Mouse (Mus musculus) bone marrow, adult 2 months (tissue): ENCODE measurements at regions not wholly inside any gene's neighbourhood (a gene's known extent, or its start where the extent isn't known, plus 50 kb on each side); places are given as distances from the start of the nearest gene placed in this dataset.

Experiments used
- H3K27ac ChIP-seq: fragments of 200-500 bp; 2 replicates; pipeline ENCODE4 v1.5.1; 2012; ENCODE audit warnings: low read depth, mild to moderate bottlenecking, control low read depth, inconsistent platforms, low read length; ENCODE audit not compliant: control insufficient read depth, poor library complexity, insufficient read depth
- H3K4me1 ChIP-seq: fragments of 200-500 bp; 2 replicates; pipeline ENCODE4 v1.6.1; 2011; ENCODE audit warnings: low read length; ENCODE audit not compliant: control insufficient read depth, insufficient read depth
- H3K4me3 ChIP-seq: fragments of 200-500 bp; replicated peaks from 2 replicates; pipeline ENCODE3; 2011; ENCODE audit warnings: mild to moderate bottlenecking, low read depth, low read length, control low read depth; ENCODE audit not compliant: control insufficient read depth
- CTCF ChIP-seq: fragments of 200-500 bp; IDR thresholded peaks from 2 replicates; pipeline ENCODE4 v1.5.1; 2011; ENCODE audit warnings: low read length, control low read depth; ENCODE audit not compliant: control insufficient read depth, insufficient read depth
- POLR2A ChIP-seq: fragments of 200-500 bp; IDR thresholded peaks from 2 replicates; pipeline ENCODE4 v1.6.1; 2011; ENCODE audit warnings: low read depth, mild to moderate bottlenecking, control low read depth, low read length, borderline replicate concordance; ENCODE audit not compliant: control insufficient read depth
- WGBS: fragments of 180-500 bp; shearing (Covaris S2); methylation state at CpG from one replicate; pipeline ENCODE4 v1.1.7; 2018; 5-methylcytosine and 5-hydroxymethylcytosine counted together

DNA sequence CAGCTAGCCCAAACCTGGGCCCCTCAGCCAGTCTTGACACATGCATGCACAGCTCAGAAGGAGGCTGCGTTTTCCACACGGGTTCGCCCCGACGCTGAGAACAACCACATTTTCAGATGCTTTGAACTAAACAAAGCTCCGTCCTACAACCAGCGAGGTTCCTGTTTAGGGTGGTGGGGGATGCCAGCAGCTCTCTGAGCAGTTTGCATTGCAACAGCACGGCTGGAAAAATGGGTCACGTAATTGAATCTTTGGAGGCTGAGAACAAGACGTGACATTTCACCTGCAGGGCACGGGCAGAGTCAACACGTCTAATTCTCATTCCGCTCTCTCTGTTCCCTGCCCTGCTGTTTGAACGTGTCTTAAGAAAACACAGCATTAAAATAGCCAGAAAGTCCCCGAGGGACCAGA is 119.2 kb downstream of the Syk start:
- H3K4me1 ChIP-seq, result peaks cover 1% of the 10 kb centered on the region; the same call in 1 of the 2 replicates
- 10% methylated on average over 15 of the region's 15 CpGs for WGBS

DNA sequence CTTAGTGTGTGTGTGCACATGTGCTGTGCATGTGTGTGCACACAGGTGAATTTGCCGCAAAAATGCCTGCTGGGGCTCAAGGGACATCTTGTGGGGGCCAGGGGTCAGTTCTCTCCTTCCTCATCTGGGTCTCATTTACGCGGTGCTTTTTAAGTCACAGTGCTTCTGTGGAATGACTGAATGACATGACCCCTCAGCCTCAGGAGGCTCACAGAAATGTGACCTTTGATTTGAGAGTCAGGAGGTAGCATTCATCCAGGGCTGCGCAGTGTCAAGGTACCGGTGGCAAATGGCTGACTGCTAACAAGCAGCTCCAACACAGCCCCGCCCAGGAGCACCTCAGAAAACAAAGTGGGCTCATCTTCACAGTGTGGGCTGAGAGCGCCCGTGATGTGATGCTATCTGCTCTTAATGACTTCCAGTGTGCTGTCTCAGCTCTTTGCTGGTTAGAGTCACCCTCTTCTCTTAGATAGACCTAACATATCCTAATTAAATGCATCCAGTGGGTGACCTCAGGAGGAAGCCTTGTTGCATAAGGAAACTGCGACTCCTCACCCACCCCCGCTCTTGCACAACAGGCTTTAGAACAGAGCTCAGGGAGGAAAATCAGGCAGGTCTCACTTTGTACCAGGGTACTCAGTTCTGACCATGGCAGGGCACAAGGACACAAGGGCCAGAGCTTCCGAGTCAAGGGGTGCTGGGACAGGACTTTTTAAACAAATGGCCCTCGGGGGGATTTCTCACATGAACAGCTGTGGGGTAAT is 120.6 kb downstream of the Syk start:
- 50% methylated on average over 12 of the region's 12 CpGs for WGBS
- H3K4me1 ChIP-seq, result peaks cover 1% of the 10 kb centered on the region; the same call in 1 of the 2 replicates

More for the DNA sequence above, 119.2 kb downstream of the Syk start:
- no peak overlapping the region for H3K27ac ChIP-seq
- TF ChIP-seq POLR2A, result no peak
- H3K4me3 ChIP-seq, result no peak overlapping the region

DNA sequence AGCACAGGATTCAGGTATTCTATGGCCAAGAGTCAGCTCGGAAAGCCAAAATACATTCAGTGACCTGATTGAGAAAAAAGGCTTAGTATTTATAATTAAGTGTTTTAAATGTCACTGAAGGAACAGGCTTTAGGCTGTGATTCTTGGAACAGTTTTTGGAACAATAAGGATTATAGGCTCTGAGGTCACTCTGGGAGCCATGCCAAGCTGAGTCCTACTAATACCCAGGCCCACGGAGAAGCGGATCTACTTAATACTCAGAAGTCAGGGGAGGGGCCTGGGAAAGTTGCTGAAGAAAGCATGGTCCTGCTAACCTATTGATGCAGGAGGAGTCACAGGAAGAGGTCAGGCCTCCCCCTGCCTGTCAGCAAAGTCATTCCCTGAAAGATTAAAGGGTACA is 121.7 kb downstream of the Syk start:
- Histone ChIP-seq H3K4me3 (no peak overlapping the region), H3K4me1 (peaks cover 1% of the 10 kb centered on the region; the same call in 1 of the 2 replicates), H3K27ac (no peak overlapping the region)
- WGBS, result 86% methylated on average over 3 of the region's 3 CpGs
- TF ChIP-seq POLR2A (no peak), CTCF (no peak)

More for the DNA sequence above, 120.6 kb downstream of the Syk start:
- TF ChIP-seq CTCF (no peak), POLR2A (no peak)
- Histone ChIP-seq H3K27ac (no peak overlapping the region), H3K4me3 (no peak overlapping the region)

DNA sequence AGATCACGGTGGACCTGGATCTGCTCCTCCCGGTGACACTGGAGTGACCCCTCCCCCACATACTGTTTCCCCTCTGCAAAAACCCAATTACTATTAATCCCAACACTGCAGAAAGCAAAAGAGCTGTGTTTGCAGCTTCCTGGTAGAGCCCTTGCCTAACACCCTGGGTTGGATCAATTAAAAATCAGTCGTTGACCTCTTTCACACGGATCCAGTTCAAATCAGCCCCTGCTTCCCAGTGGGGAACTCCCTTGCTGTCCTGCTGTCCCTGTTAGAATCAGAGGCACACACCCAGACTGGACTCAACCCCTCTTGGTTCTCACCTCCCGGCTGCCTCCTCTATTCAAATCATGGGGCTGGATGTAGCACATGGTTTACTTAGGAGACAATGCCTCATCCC is 126.6 kb downstream of the Syk start:
- Histone ChIP-seq H3K4me1 (no peaks in the 10 kb centered on the region), H3K27ac (no peak overlapping the region), H3K4me3 (no peak overlapping the region)
- TF ChIP-seq POLR2A (no peak), CTCF (no peak)
- WGBS, result 68% methylated on average over 5 of the region's 5 CpGs

DNA sequence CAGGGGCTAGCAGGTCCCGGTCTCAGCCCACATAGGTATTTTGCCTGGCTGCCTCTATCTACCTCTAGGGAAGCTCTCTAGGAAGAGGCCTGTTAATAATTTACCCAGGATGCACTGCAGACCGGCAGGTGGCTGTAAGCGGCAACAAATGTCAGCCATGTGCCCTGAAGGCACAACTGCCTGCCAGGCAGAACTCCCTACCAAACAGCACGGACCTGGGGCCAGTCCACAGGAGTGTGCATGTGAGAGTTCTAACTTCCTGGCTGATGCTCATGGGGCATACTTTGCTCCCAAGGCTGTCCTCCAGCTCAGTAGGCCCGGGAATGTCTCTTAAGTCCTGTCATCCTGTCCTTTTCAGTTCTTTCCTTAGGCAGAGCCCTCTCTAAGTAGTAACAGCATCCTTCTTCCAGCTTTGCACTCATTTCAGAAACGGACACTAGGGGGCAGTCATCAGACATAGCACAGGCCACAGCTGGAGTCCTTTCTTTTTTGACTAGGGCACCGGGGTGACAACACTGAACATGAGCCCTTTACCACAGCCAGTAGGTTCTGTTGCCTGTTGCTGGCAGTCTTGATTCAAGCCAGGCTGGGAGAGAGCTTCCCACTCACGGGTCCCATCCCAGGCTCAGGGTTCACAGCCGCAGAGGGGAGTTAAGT is 128.9 kb downstream of the Syk start:
- Histone ChIP-seq H3K27ac (no peak overlapping the region), H3K4me3 (no peak overlapping the region), H3K4me1 (no peaks in the 10 kb centered on the region)
- 31% methylated on average over 9 of the region's 9 CpGs for whole genome bisulfite sequencing
- peak; percentile 70 for TF ChIP-seq CTCF
- no peak for TF ChIP-seq POLR2A

DNA sequence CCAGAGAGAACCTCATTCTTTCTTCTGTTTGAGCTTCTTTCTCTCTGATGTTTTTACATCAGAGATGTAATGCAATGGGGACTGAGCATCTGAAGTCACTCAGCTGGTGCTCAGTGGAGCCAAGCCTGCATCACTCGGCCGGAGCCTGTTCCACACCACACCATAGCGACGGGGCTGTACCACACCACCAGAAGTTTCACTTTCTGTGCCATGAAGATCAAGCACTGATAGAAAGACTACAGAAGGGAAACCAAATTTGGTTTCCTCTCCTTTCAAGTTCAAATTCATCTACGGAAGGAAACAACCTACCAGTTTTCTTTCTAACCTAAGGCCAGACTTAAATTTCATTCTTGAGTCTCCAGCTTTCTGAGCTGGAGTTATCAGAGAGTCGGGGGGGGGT is 138.5 kb downstream of the Syk start:
- no peak overlapping the region for H3K4me3 ChIP-seq
- no peak overlapping the region for H3K27ac ChIP-seq
- TF ChIP-seq POLR2A, result no peak
- 13% methylated on average over 6 of the region's 6 CpGs for WGBS
- H3K4me1 ChIP-seq, result peaks cover 2% of the 10 kb centered on the region

DNA sequence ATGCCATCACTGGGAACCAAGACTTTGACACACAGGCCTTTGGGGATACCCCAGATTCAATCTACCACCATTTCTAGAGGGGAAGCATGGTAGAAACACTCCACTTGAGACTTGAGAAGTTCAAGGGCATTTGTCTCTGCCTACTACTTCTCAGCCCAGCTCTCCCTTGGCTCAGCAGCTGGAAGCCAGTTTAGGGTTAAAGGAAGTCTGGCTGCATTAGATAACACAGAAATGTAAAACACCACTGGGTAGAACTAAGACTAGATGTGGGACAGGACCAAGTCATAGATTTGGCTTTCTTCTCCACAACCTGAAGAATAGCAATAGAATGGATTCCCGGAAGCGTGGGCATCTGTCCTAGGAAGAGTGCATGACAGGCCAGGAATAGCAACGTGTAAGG is 139.7 kb downstream of the Syk start:
- no peak overlapping the region for H3K27ac ChIP-seq
- 27% methylated on average over 3 of the region's 3 CpGs for WGBS
- H3K4me1 ChIP-seq, result peaks cover 2% of the 10 kb centered on the region
- no peak for TF ChIP-seq POLR2A
- no peak for TF ChIP-seq CTCF
- no peak overlapping the region for H3K4me3 ChIP-seq

DNA sequence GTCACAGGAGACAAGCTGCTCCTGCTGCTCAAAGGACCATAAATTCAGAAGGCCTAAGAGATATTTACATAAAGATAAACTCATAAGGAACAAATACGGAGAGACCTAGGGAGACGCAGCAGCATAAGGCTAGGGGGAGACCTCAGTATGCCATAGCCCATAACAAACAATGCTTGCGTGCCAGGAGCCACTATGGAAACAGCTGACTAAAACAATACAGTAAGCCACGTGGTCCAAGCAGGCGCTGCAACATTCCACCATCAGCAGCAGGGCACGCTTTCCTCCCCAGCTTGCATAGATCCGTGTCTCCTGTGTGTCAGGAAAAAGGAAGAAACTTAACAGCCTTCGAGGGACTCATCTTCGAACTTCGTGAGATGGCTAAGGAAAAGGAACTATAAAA is 143.1 kb downstream of the Syk start:
- H3K27ac ChIP-seq, result no peak overlapping the region

DNA sequence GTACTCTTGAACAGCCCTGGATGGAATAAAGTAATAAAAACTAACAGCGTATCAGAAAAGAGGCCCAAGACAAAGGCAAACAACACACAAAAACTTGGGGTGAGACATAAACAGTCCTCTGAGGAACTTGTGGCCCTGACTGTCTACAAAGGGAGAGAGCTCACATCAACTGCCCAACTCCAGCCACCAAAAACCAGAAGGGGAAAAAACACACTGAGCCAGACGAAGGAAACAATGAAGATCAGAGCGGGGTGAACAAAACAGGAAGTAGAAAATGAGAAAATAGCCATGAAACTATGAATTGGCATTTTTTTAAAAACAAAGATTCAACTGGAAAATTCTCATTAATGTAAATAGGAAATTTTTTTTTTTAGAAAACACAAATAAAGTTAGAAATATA is 143.6 kb downstream of the Syk start:
- Histone ChIP-seq H3K4me1 (peaks cover 2% of the 10 kb centered on the region), H3K4me3 (no peak overlapping the region), H3K27ac (no peak overlapping the region)
- no peak for TF ChIP-seq CTCF
- 25% methylated on average over 3 of the region's 3 CpGs for WGBS

More for the DNA sequence above, 143.1 kb downstream of the Syk start:
- no peak overlapping the region for H3K4me3 ChIP-seq
- 32% methylated on average over 10 of the region's 10 CpGs for WGBS
- no peak for TF ChIP-seq POLR2A
- H3K4me1 ChIP-seq, result peaks cover 2% of the 10 kb centered on the region
